Mouse (Mus musculus): ENCODE data around the gene Syngr4. TPM values are rescaled to one million over a fixed set of nuclear protein-coding genes. Genes with fewer than 3 reads are reported as not detected.

Syngr4 gene
- polyA plus RNA-seq, 1 experiment from 2014 or later, result 0.46 TPM

GRCm38 (mm10) chr7:45876895-45877294 lies 19.6 kb downstream of the Syngr4 start:
- DNase-seq (ENCODE audit: low spot score) (no peak), ATAC-seq (ENCODE audit: low FRiP score, low TSS enrichment) (no peak)
- no peak overlapping the region for H3K4me3 ChIP-seq (ENCODE audit: low read depth, low read length)
- no peaks in the 10 kb centered on the region for H3K27me3 ChIP-seq (ENCODE audit: control insufficient read depth, insufficient read depth, low read length)
- H3K4me1 ChIP-seq (replicated peaks; ENCODE audit: control insufficient read depth, insufficient read depth), result peaks cover 3% of the 10 kb centered on the region
- TF ChIP-seq EP300 (optimal IDR thresholded peaks at IDR 0.05), result no peak
- TF ChIP-seq CTCF (IDR thresholded peaks at IDR 0.05; ENCODE audit: low read depth), result no peak
- WGBS, result 95% methylated on average over 7 of the region's 7 CpGs
- no peak overlapping the region for H3K9ac ChIP-seq (ENCODE audit: low read length)
- H3K4me2 ChIP-seq (replicated peaks; ENCODE audit: low read depth), result no peak overlapping the region
- no peak overlapping the region for H3K27ac ChIP-seq (replicated peaks)
- peaks cover 48% of the 10 kb centered on the region for H3K36me3 ChIP-seq (ENCODE audit: control insufficient read depth, insufficient read depth, low read length)
- no peaks in the 10 kb centered on the region for H3K9me3 ChIP-seq (ENCODE audit: control insufficient read depth, low read length)

- TF ChIP-seq EP300 (optimal IDR thresholded peaks at IDR 0.05) (no peak), CTCF (IDR thresholded peaks at IDR 0.05; ENCODE audit: low read depth) (peak; percentile 57)
These were observed 23.2 kb downstream of the Syngr4 start for GRCm38 (mm10) chr7:45873061-45873947.

DNA sequence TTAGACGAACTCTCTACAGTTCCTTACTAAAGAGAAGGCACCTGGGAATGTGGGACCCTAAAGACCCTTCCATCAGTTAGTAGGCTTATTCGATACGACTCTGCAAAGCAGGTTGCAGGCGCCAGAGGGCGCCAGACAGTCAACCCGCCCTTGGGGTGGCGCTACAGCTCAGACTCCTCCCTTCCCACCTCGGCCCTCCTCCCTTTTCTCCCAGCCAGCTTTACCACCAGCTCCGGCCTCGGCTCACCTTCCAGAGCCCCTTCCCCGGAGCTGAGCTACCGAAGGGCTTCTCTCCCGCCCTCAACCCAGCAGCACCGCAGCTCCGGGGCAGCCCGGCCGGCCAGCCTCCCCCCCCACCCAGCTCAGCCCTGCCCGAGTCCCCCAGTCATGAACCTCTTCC lies 23.9 kb downstream of the Syngr4 start, which contains the start of gene Kdelr1:
Gene Kdelr1, plus strand, starts transcription at position 149 of the 400 bp plus-strand sequence.
- peak within 1 kb of the TSS; percentile 97 for H3K9ac ChIP-seq (ENCODE audit: low read length)
- H3K9me3 ChIP-seq (ENCODE audit: control insufficient read depth, low read length), result no peaks in the 10 kb centered on the region
- H3K4me3 ChIP-seq (ENCODE audit: low read depth, low read length), result peak within 1 kb of the TSS; percentile 89
- H3K36me3 ChIP-seq (ENCODE audit: control insufficient read depth, insufficient read depth, low read length), result peaks cover 23% of the 10 kb centered on the region
- ATAC-seq (ENCODE audit: low FRiP score, low TSS enrichment) (peak; percentile 78), DNase-seq (ENCODE audit: low spot score) (peak; percentile 91)
- H3K4me2 ChIP-seq (replicated peaks; ENCODE audit: low read depth), result peak within 1 kb of the TSS; percentile 85
- under 1% methylated on average over 18 of the region's 18 CpGs for WGBS
- peaks cover 3% of the 10 kb centered on the region; the same call in 1 of the 2 replicates for H3K27me3 ChIP-seq (ENCODE audit: control insufficient read depth, insufficient read depth, low read length)
- peak within 1 kb of the TSS; percentile 97 for H3K27ac ChIP-seq (replicated peaks)
- TF ChIP-seq EP300 (optimal IDR thresholded peaks at IDR 0.05), result no peak
- peak; percentile 98 for TF ChIP-seq CTCF (IDR thresholded peaks at IDR 0.05; ENCODE audit: low read depth)
- peaks cover 3% of the 10 kb centered on the region for H3K4me1 ChIP-seq (replicated peaks; ENCODE audit: control insufficient read depth, insufficient read depth)

More at GRCm38 (mm10) chr7:45873061-45873947, 23.2 kb downstream of the Syngr4 start:
- 2% methylated on average over 28 of the region's 28 CpGs for whole genome bisulfite sequencing
- Histone ChIP-seq H3K9ac (ENCODE audit: low read length) (peak overlapping the region; percentile 97), H3K4me2 (replicated peaks; ENCODE audit: low read depth) (peak overlapping the region; percentile 85), H3K4me3 (ENCODE audit: low read depth, low read length) (peak overlapping the region; percentile 89), H3K36me3 (ENCODE audit: control insufficient read depth, insufficient read depth, low read length) (peaks cover 26% of the 10 kb centered on the region), H3K27me3 (ENCODE audit: control insufficient read depth, insufficient read depth, low read length) (peaks cover 3% of the 10 kb centered on the region; the same call in 1 of the 2 replicates), H3K27ac (replicated peaks) (peak overlapping the region; percentile 97), H3K9me3 (ENCODE audit: control insufficient read depth, low read length) (no peaks in the 10 kb centered on the region), H3K4me1 (replicated peaks; ENCODE audit: control insufficient read depth, insufficient read depth) (peaks cover 3% of the 10 kb centered on the region)
- ATAC-seq (ENCODE audit: low FRiP score, low TSS enrichment) (peak; percentile 74), DNase-seq (ENCODE audit: low spot score) (peak; percentile 73)

- H3K4me1 ChIP-seq (replicated peaks; ENCODE audit: control insufficient read depth, insufficient read depth), result peaks cover 3% of the 10 kb centered on the region
- TF ChIP-seq CTCF (IDR thresholded peaks at IDR 0.05; ENCODE audit: low read depth) (no peak), EP300 (optimal IDR thresholded peaks at IDR 0.05) (no peak)
- H3K27ac ChIP-seq (replicated peaks), result no peak overlapping the region
- 1% methylated on average over 30 of the region's 30 CpGs for WGBS
- H3K9ac ChIP-seq (ENCODE audit: low read length), result peak overlapping the region; percentile 43; the same call in 1 of the 2 replicates
- H3K27me3 ChIP-seq (ENCODE audit: control insufficient read depth, insufficient read depth, low read length), result peaks cover 3% of the 10 kb centered on the region; the same call in 1 of the 2 replicates
- H3K9me3 ChIP-seq (ENCODE audit: control insufficient read depth, low read length), result no peaks in the 10 kb centered on the region
- H3K4me3 ChIP-seq (ENCODE audit: low read depth, low read length), result peak overlapping the region; percentile 19; the same call in 1 of the 2 replicates
- H3K4me2 ChIP-seq (replicated peaks; ENCODE audit: low read depth), result peak overlapping the region; percentile 38
- H3K36me3 ChIP-seq (ENCODE audit: control insufficient read depth, insufficient read depth, low read length), result peaks cover 7% of the 10 kb centered on the region; the same call in 1 of the 2 replicates
- no peak for DNase-seq (ENCODE audit: low spot score)
- no peak for ATAC-seq (ENCODE audit: low FRiP score, low TSS enrichment)
These were observed 26.0 kb downstream of the Syngr4 start for GRCm38 (mm10) chr7:45870282-45871058.

DNA sequence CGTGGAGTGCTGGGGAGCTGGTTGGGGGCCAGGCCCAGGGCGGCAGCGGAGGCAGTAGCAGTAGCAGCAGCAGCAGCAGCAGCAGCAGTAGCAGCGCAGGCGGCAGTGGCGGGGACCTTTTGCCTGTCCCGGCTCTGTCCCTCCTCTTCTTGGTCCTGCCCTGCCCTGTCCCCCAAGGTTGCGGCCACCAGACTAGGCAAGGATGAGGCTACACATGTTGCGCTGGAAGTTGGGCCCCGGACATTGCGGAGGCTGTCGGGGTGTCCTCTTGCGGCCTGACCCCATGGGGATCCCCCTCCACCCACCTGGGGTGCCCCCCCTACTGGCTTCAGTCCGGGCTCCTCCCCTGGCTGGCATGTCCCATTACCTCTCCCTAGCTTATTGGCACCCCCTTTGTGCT lies 26.7 kb downstream of the Syngr4 start:
- peaks cover 3% of the 10 kb centered on the region; the same call in 1 of the 2 replicates for H3K27me3 ChIP-seq (ENCODE audit: control insufficient read depth, insufficient read depth, low read length)
- DNase-seq (ENCODE audit: low spot score) (no peak), ATAC-seq (ENCODE audit: low FRiP score, low TSS enrichment) (no peak)
- peaks cover 3% of the 10 kb centered on the region; the same call in 1 of the 2 replicates for H3K4me1 ChIP-seq (replicated peaks; ENCODE audit: control insufficient read depth, insufficient read depth)
- H3K36me3 ChIP-seq (ENCODE audit: control insufficient read depth, insufficient read depth, low read length), result peaks cover 3% of the 10 kb centered on the region; the same call in 1 of the 2 replicates
- H3K4me3 ChIP-seq (ENCODE audit: low read depth, low read length), result no peak overlapping the region
- peak overlapping the region; percentile 36 for H3K4me2 ChIP-seq (replicated peaks; ENCODE audit: low read depth)
- H3K27ac ChIP-seq (replicated peaks), result no peak overlapping the region
- TF ChIP-seq EP300 (optimal IDR thresholded peaks at IDR 0.05) (no peak), CTCF (IDR thresholded peaks at IDR 0.05; ENCODE audit: low read depth) (no peak)
- WGBS, result 2% methylated on average over 12 of the region's 14 CpGs
- H3K9ac ChIP-seq (ENCODE audit: low read length), result peak overlapping the region; percentile 41; the same call in 1 of the 2 replicates
- H3K9me3 ChIP-seq (ENCODE audit: control insufficient read depth, low read length), result no peaks in the 10 kb centered on the region
